Mouse (Mus musculus) right cerebral cortex, adult 18-20 months (tissue): ENCODE data around the gene Cyp2r1.
"Not testable (repeated sequence)": the region's sequence is repeated elsewhere in the genome, so short reads cannot be mapped to it uniquely, and the experiment has no call there.

ENCODE experiments used
- DNase-seq: peaks from one replicate; pipeline ENCODE4 v3.0.0; 2022; ENCODE audit warnings: mixed read lengths

Gene Cyp2r1

DNA sequence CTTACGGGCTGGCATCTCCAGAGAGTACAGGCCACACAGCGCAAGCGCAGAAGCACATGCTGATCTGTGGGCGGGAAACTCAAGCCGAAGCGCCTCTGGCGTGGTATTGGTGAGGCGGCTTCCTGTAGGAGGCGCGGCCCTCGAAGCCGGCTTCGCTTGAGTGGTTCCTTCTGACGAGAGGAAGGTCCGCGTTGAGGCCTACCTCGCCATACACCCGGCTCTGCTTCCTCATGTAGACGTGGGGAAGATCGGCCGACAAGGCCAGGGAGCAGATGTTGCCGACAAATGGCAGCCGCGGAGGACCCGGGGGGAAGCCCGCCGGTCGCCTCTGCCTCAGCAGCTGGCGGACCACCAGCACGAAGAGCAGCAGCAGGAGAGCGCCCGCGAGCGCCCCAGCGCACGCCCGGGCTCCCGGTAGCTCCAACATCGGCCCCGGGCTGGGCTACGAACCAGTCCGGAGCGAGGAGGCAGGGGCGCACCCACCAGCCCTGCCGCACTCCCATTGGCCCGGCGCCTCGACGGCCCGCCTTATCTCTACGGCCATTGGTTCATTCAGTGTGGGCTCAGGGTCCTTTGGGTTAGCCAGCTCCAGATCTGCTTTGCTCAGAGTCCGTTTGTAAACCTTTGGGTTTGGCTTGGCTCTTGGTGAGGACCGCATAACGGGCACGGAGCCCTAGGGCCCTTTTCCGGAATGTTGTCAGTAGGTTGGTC, at the start of gene Cyp2r1:
TSS of gene Cyp2r1 (minus strand) at position 442 of the 711 bp plus-strand sequence.
- peak; percentile 88 for DNase-seq

- DNase-seq: not testable (repeated sequence)
Observed at GRCm38 (mm10) chr7:114594391-114594790, 31.6 kb upstream of the Cyp2r1 start.

GRCm38 (mm10) chr7:114582441-114582840, 19.7 kb upstream of the Cyp2r1 start:
- no peak for DNase-seq

GRCm38 (mm10) chr7:114581200-114581599, 18.4 kb upstream of the Cyp2r1 start:
- DNase-seq: no peak

- DNase-seq: peak; percentile 44
Observed at GRCm38 (mm10) chr7:114580426-114580825, 17.7 kb upstream of the Cyp2r1 start.

DNA sequence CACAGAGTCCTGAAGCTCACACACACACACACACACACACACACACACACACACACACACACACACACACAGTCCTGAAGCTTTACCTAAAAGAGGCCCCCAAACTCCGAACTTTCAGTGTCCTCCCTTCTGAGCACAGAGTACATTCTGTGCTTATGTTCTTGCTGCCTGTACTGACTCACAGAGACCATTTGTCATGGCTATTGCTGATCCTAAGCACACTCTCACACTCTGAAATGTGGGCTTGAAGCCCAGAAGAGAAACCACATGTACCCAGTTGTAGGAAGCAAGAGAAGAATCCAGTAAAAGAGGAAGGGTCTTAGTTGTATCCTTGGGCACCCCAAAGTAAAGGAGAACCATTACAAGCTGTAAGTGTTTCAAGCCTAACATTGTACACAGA, 14.9 kb upstream of the Cyp2r1 start:
- no peak for DNase-seq

DNA sequence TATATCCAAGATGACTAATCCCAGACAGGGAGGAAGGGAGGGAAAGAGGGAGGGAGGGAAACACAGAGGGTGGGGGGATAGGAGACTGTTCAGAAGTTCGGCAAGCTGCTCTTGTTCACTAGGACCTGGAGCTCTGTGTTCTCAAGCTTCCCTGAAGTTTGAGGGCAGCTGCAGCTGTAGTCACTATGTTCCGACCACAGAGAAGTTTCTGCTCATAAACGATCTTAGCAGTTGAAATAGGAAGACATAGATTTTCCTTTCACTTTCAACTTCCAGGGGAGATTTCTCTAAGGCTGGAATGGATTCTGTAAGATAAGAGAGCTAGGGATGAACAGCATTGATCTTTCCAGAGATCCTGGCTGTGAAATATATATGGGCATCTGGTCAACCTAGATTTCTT, 14.2 kb upstream of the Cyp2r1 start:
- DNase-seq: no peak

DNA sequence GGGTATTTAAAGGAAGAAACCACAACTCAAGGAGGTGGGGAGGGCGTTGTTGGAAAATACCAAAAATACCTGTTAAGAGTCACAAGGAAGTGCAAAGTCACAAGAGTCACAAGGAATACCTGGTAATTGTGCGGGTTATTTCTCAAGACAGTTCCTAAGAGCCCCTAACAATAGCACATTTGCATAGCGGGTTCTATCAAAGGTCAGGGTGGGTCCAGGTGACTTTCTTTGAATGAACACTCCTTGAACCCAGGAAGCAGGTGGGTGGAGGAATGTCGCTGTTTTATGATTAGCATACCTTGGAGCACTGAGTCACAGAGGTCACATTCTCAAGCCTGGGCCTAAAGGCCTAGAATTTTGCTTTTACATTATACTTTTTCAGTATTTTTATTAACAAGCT, 11.1 kb upstream of the Cyp2r1 start:
- not testable (repeated sequence) for DNase-seq

GRCm38 (mm10) chr7:114536179-114536578, 26.6 kb downstream of the Cyp2r1 start:
- no peak for DNase-seq

- DNase-seq: no peak
Observed at GRCm38 (mm10) chr7:114526245-114526644, 36.5 kb downstream of the Cyp2r1 start.

GRCm38 (mm10) chr7:114520122-114520521, 42.6 kb downstream of the Cyp2r1 start:
- DNase-seq: no peak

DNA sequence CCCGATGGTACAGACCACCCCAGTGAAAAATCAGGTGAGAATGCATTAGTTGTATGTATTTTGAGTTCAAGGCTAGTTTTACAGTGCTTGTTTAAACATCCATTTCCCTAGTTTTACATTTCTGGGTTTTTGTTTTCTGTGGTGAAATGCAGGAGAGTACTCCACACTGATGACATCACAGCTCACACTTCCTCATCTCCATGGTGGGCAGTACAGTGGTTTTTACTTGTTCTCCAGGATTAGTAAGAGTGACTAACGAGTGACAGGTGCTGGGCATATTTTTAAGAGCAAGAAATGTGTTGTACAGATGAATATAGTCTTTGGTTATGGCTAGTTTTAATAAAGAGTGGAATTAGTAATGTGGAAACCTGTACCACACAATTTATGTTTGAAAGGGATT, 53.9 kb downstream of the Cyp2r1 start:
- DNase-seq: no peak
